Mouse (Mus musculus) embryonic facial prominence, embryonic 10.5 days (tissue): ENCODE measurements around the gene Zfp101. TPM values are rescaled to one million over a fixed set of nuclear protein-coding genes. Genes with fewer than 3 reads are reported as not detected.

Experiments used
- DNase-seq: peaks from one replicate; pipeline ENCODE4 v3.0.0-alpha.2; 2017; ENCODE audit warnings: low spot score
- H3K27ac ChIP-seq: fragments of 300-500 bp; sonication (generic); replicated peaks from 2 replicates; pipeline ENCODE4 v1.5.1; 2016; ENCODE audit warnings: mild to moderate bottlenecking
- H3K27me3 ChIP-seq: fragments of 300-500 bp; sonication (generic); replicated peaks from 2 replicates; pipeline ENCODE4 v1.6.1; 2016; ENCODE audit warnings: low read depth, mild to moderate bottlenecking; ENCODE audit not compliant: poor library complexity, severe bottlenecking
- H3K36me3 ChIP-seq: fragments of 300-500 bp; sonication (generic); replicated peaks from 2 replicates; pipeline ENCODE4 v1.6.1; 2016; ENCODE audit warnings: mild to moderate bottlenecking, moderate library complexity
- H3K4me1 ChIP-seq: fragments of 300-500 bp; sonication (generic); 2 replicates; pipeline ENCODE4 v1.6.1; 2016
- H3K4me3 ChIP-seq: fragments of 300-500 bp; sonication (generic); 2 replicates; pipeline ENCODE4 v1.5.1; 2016; ENCODE audit warnings: mild to moderate bottlenecking, moderate library complexity
- H3K9me3 ChIP-seq: fragments of 300-500 bp; sonication (generic); 2 replicates; pipeline ENCODE4 v1.6.1; 2016; ENCODE audit warnings: mild to moderate bottlenecking
- WGBS: fragments of 180-500 bp; shearing (Covaris S2); methylation state at CpG from one replicate; pipeline ENCODE4 v1.1.7; 2016; 5-methylcytosine and 5-hydroxymethylcytosine counted together
- polyA plus RNA-seq: library from polyadenylated mRNA; unstranded; fragments of >200 nt; fragmentation: Nextera tagmentation; extraction: Ambion mirVana; gene quantifications from 2 replicates; pipeline ENCODE4 v1.2.1, GENCODE M21; 2016

Zfp101 gene
- polyA plus RNA-seq, result 19.9 and 21.1 TPM in 2 replicates

- peak; percentile 91 for DNase-seq
- Histone ChIP-seq H3K9me3 (0 out of 2 replicates have a peak, but pooled peaks cover 4% of the 10 kb centered on the region), H3K4me3 (peak within 1 kb of the TSS; percentile 74), H3K36me3 (peaks cover 19% of the 10 kb centered on the region), H3K27me3 (no peaks in the 10 kb centered on the region), H3K27ac (peak within 1 kb of the TSS; percentile 85), H3K4me1 (peaks cover 10% of the 10 kb centered on the region)
- WGBS, result under 1% methylated on average over 44 of the region's 44 CpGs
Measured at GRCm38 (mm10) chr17:33394182-33395034, at the start of gene Zfp101. Zfp101 (minus strand) TSS chr17:33394641.

- no peaks in the 10 kb centered on the region for H3K27me3 ChIP-seq
- no peaks in the 10 kb centered on the region for H3K36me3 ChIP-seq
- H3K27ac ChIP-seq, result no peak overlapping the region
- H3K4me3 ChIP-seq, result no peak overlapping the region
- H3K9me3 ChIP-seq, result no peaks in the 10 kb centered on the region
- H3K4me1 ChIP-seq, result no peaks in the 10 kb centered on the region
- no peak for DNase-seq
Measured at GRCm38 (mm10) chr17:33441159-33441558, 46.7 kb upstream of the Zfp101 start.

- Histone ChIP-seq H3K4me3 (no peak overlapping the region), H3K4me1 (no peaks in the 10 kb centered on the region), H3K27ac (no peak overlapping the region), H3K36me3 (no peaks in the 10 kb centered on the region), H3K9me3 (no peaks in the 10 kb centered on the region), H3K27me3 (no peaks in the 10 kb centered on the region)
- DNase-seq, result no peak
- 86% methylated on average over 5 of the region's 5 CpGs for WGBS
Measured at GRCm38 (mm10) chr17:33439922-33440321, 45.5 kb upstream of the Zfp101 start.

GRCm38 (mm10) chr17:33439148-33439547, 44.7 kb upstream of the Zfp101 start:
- no peak overlapping the region for H3K4me3 ChIP-seq
- WGBS, result 64% methylated on average over 1 of the region's 1 CpGs

DNA sequence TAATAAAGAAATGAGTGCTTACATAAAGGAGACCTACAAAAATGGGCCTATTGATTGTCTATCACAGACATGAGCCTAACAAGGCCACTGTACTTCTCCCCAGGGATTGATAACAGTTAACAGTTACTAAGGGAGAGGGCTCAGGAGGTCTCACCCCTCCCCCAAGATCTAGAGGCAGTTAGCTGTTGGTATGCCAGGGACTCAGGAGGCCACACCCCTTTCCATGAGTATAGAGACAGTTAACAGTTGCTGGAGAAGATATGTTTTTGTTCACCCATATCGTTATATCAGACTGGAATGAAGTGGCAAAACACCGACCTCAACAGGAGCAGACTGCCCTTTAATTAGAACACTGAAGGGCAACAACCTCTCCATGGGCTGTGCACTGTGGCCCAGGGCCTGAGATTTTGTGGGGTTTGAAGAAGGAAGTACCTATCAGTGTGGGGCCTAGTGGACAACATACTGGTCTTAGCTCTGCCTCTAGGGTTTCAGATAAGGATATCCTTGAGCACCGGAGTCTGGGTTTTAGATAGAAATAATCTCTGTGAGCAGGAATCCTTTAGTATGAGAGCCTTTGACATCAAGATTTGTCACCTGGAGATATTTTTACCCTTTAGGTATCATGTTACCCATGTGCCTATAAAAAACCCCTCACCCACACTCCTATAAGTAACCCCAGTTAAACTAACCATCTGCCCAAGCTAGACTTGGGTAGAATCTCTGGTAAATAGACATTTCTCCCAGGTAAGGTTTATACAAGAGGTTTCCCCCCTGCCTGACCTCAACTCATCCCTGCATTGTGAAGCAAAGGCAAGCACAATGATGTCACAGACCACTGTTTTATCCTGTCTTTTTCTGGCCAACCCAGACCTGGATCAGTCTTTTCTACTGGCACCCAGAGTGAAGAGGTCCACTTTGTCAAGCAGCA, 37.8 kb upstream of the Zfp101 start, which contains the start of gene Actl9:
Gene Actl9, plus strand, starts transcription at position 878 of the 928 bp plus-strand sequence.
- Histone ChIP-seq H3K27me3 (no peaks in the 10 kb centered on the region), H3K36me3 (no peaks in the 10 kb centered on the region), H3K27ac (no peak within 1 kb of the TSS), H3K4me3 (no peak within 1 kb of the TSS), H3K9me3 (no peaks in the 10 kb centered on the region), H3K4me1 (no peaks in the 10 kb centered on the region)
- no peak for DNase-seq
- 82% methylated on average over 3 of the region's 3 CpGs for WGBS

More at GRCm38 (mm10) chr17:33439148-33439547, 44.7 kb upstream of the Zfp101 start:
- no peaks in the 10 kb centered on the region for H3K9me3 ChIP-seq
- no peaks in the 10 kb centered on the region for H3K4me1 ChIP-seq
- no peak overlapping the region for H3K27ac ChIP-seq
- DNase-seq, result peak; percentile 73
- no peaks in the 10 kb centered on the region for H3K36me3 ChIP-seq
- H3K27me3 ChIP-seq, result no peaks in the 10 kb centered on the region

DNA sequence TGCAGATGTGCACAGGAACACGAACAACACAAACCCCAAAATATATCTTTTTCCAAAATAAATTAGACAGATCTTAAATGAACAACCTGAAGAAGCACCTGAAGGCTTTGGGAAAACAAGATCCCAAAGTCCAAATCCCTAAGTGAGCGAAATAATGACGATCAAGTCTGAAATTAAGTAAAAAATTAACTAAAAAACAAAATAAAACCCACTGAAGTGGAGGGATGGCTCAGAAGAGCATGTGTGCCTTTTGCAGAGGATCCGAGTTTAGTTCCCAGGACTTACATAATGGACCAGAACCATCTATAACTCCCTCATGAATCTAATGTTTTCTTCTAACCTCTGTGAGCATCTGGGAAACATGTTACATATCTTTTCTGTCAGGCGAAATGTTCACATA, 2.2 kb downstream of the Zfp101 start:
- Histone ChIP-seq H3K4me1 (peaks cover 10% of the 10 kb centered on the region), H3K27ac (no peak overlapping the region), H3K9me3 (0 out of 2 replicates have a peak, but pooled peaks cover 4% of the 10 kb centered on the region), H3K27me3 (no peaks in the 10 kb centered on the region), H3K36me3 (peaks cover 19% of the 10 kb centered on the region), H3K4me3 (no peak overlapping the region)
- WGBS, result 93% methylated on average over 5 of the region's 5 CpGs
- DNase-seq, result no peak

DNA sequence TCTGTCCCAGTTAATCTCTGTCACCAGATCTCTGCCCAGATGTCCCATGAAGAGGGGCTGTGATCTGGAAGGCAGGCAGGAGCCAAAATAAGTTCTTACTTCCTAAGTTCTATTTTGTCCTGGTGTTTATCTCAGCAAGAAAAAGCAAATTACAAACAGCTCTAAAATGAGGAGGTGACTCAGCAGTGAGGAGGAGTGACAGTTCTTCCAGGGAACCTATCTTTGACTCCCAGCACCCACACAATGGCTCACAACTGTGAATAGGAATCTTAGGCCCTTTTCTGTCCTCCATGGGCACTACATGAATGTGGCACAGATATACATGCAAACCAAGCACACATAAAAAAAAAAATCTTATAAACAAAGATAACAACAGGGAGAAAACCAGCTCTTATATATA, 8.7 kb downstream of the Zfp101 start:
- no peak overlapping the region for H3K4me3 ChIP-seq
- H3K4me1 ChIP-seq, result no peaks in the 10 kb centered on the region
- H3K9me3 ChIP-seq, result no peaks in the 10 kb centered on the region
- H3K27ac ChIP-seq, result no peak overlapping the region
- no peaks in the 10 kb centered on the region for H3K27me3 ChIP-seq
- peaks cover 54% of the 10 kb centered on the region for H3K36me3 ChIP-seq
- no peak for DNase-seq

DNA sequence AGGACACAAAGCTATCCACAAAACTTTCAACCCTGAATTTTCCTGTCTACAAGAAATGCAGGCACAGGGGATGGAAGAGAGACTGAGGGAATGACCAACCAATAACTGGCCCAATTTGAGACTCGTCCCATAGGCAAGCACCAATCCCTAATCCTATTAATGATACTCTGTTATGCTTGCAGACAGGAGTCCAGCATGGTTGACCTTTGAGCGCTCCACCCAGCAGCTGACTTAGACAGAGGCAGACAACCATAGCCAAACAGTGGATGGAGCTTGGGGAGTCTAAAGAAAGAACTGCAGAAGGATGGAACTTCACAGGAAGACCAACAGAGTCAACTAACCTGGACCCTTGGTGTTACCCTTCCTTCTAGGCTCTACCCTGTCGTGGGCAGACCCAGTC, 21.6 kb downstream of the Zfp101 start:
- H3K4me1 ChIP-seq, result no peaks in the 10 kb centered on the region
- WGBS, result 86% methylated on average over 3 of the region's 3 CpGs
- peaks cover 9% of the 10 kb centered on the region for H3K36me3 ChIP-seq
- no peak overlapping the region for H3K27ac ChIP-seq
- no peaks in the 10 kb centered on the region for H3K27me3 ChIP-seq
- no peaks in the 10 kb centered on the region for H3K9me3 ChIP-seq
- no peak for DNase-seq
- H3K4me3 ChIP-seq, result no peak overlapping the region

- H3K27ac ChIP-seq, result peak within 1 kb of the TSS; percentile 91
- peak within 1 kb of the TSS; percentile 95 for H3K4me3 ChIP-seq
- peak; percentile 89 for DNase-seq
- H3K4me1 ChIP-seq, result peaks cover 9% of the 10 kb centered on the region
- H3K27me3 ChIP-seq, result no peaks in the 10 kb centered on the region
- H3K9me3 ChIP-seq, result peaks cover 4% of the 10 kb centered on the region; the same call in 1 of the 2 replicates
- H3K36me3 ChIP-seq, result peaks cover 3% of the 10 kb centered on the region; the same call in 1 of the 2 replicates
- 4% methylated on average over 47 of the region's 47 CpGs for WGBS
Measured at GRCm38 (mm10) chr17:33358411-33359384, 35.7 kb downstream of the Zfp101 start, which contains the start of gene Zfp81. Zfp81 (minus strand) TSS chr17:33358878.

DNA sequence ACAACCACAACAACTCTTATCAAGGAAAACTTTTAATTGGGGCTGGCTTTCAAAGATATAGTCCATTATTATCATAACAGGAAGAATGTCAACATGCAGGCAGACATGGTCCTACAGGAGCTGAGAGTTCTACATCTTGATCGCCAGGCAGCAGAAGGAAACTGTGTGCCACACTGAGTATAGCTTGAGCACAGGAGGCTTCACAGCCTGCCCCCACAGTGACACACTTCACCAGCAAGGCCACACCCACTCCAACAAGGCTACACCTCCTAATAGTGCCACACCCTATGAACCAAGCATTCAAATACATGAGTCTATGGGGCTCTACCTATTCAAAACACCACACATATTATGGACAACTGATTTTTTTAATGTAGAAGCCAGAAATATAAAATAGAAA, 41.5 kb downstream of the Zfp101 start:
- 98% methylated on average over 1 of the region's 1 CpGs for WGBS
- H3K9me3 ChIP-seq, result peaks cover 54% of the 10 kb centered on the region; the same call in 1 of the 2 replicates

More for the DNA sequence above, 41.5 kb downstream of the Zfp101 start:
- no peak overlapping the region for H3K27ac ChIP-seq
- no peaks in the 10 kb centered on the region for H3K27me3 ChIP-seq
- DNase-seq, result no peak
- H3K4me1 ChIP-seq, result peaks cover 9% of the 10 kb centered on the region
- no peak overlapping the region for H3K4me3 ChIP-seq
- peaks cover 10% of the 10 kb centered on the region for H3K36me3 ChIP-seq
